Mouse (Mus musculus) heart, adult 11 months (tissue): ENCODE data around the gene Dazap1.
"Not testable (repeated sequence)": the region's sequence is repeated elsewhere in the genome, so short reads cannot be mapped to it uniquely, and the experiment has no call there.

Experiments used
- DNase-seq: peaks from one replicate; pipeline ENCODE4 v3.0.0; 2022

Dazap1 gene

DNA sequence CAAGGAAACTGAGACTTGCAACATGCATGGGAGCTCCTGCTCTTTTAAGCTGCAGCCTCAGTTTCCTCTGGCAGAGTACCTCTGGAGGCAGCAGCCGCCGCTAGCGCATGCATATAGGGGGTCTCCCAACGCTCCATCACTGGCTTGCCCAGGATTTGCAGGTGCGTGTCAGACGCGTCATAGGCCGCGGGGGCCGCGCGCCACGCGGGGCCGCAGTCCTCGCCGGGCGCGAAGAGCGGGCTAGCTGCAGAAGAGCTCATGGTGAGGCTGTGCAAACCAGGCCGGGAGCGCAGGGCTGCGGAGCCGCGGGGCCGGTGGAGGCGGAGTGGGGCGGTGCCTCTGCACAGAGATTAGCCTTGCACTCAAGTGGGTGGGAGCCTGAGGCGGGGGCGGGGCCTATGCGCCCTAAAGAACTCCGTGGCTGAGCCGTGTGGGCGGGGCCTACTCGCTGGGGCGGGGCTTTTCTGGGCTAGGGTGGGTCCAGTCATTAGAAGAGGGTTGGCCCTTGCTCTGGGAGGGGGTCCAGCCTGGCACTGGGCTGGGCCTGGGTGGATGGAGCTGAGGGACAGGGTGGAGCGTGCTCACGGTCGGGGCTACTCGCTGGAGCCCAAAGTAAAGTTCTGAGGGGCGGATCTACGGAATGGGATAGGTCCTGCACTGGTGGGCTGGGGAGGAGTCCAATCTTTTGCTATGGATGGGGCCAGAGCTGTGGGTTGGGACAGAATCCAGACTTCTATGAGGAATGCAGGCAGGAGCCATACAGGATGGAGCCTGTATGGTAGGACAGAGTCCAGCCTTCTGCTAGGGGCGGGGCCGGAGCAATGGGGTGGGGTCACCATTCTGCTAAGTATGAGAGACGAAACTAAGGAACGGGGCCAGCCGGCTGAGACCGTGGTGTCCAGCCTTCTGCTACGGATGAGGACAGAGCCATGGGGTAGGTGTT lies at the start of gene Dazap1, which contains the start of gene Gamt:
Dazap1 (plus strand) TSS at position 845 of the 943 bp plus-strand sequence.
Gamt (minus strand) TSS at position 371 of the 943 bp plus-strand sequence.
- DNase-seq: peak; percentile 100

DNA sequence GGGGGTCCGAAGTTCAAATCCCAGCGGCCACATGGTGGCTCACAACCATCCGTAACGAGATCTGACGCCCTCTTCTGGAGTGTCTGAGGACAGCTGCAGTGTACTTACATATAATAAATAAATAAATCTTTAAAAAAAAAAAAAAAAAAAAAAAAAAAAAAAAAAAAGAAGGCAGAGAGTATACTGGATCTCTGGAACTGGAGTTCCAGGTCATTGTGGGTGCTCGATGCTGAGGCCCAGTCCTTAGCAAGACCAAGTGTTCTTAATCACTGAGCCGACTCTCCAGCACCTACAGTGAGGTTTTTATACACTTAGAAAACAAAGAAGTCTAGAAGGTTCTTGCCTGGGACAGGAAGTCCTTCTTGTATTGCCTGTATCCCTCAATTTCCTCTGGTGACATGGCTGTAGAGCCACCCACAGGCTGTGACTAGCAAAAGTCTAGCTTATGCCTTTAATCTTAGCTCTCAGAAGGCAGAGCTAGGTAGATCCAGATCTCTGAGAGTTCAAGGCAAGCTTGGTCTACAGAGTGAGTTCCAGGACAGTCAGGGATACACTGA lies 49.7 kb upstream of the Dazap1 start:
- not testable (repeated sequence) for DNase-seq

DNA sequence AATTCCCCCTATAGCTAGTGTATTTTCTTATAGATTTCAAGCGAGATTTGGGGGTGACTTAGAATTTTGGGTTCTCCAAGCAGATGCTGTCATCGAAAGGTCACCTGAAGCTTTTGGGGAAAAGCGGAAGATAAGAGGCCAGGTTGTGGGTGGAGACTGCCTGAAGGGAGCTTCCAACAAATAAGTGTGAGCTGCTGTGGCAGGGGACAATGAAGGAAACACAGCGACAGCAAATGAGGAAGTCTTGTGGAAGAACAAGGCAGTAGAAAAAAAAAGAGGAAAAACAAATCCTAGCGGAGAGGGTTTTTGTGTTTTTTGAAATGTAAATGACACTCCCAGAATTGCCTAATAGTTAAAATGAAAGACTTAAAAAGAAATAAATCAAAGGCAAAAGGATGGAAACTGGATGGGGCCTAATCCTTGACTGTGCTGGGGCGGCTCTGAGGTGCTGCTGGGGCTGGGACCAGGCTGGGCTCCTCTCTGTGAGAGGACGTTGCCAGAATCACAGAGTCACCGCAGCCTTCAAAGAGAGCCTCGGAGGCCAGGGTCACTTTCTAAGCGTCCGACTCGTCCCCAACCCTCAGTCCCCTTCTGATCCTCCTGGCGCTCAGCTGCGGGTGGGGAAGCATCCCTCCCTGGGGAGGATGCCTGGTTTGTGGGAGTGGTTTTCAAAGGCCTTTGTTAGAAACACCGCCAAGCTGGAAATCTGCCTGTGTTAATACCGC lies 46.1 kb upstream of the Dazap1 start:
- DNase-seq: no peak

DNA sequence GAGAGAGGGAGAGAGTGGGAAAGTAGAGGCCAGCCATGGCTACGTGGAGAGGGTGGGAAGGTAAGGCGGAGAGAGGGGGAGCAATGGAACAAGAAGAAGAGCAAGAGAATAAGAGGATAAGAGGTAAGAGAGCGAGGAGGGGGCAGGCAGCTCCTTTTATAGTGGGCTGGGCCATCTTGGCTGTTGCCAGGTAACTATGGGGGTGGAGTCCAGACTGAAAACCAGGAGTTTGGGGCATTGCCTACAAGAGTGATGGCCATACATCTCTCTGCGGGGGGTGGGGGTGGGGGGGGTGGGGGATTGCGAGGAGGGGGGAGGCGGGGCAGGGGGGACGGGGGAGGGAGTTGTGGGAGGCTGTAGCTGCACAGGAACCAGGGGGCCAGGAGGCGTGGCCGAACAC lies 40.6 kb upstream of the Dazap1 start:
- no peak for DNase-seq

DNA sequence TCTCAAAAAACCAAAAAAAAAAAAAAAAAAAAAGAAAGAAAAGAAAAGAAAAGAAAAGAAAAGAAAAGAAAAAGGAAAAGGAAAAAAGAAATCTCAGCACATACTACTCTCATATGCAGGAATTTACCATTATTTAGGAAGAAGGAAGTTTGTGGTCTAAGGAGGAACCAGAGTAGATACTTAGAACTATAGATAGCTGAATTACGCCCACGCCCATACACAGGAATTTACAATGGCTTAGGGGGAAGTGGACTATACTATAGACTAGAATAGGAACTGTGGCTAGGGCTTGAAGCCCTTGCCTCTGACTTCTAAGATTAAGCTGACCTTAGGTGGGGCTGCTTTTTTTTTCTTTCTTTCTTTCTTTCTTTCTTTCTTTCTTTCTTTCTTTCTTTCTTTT lies 38.1 kb upstream of the Dazap1 start:
- DNase-seq: not testable (repeated sequence)

DNA sequence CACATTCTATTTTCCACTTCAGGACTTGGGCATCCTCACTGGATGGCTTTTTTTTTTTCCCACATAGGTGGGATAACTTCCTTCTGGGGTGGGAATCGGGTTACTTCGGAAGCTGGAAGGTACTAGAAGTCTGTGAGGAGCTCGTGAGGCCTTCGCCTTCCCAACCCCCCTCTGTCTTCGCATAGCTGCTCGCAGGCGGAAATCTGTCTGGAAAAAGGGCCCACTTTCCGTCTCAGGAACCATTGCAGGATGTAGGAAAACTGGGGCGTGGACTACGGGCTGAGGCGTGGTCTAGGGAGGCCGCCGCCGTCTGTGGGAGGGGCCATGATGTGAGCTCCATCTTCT lies 35.2 kb upstream of the Dazap1 start:
- no peak for DNase-seq

DNA sequence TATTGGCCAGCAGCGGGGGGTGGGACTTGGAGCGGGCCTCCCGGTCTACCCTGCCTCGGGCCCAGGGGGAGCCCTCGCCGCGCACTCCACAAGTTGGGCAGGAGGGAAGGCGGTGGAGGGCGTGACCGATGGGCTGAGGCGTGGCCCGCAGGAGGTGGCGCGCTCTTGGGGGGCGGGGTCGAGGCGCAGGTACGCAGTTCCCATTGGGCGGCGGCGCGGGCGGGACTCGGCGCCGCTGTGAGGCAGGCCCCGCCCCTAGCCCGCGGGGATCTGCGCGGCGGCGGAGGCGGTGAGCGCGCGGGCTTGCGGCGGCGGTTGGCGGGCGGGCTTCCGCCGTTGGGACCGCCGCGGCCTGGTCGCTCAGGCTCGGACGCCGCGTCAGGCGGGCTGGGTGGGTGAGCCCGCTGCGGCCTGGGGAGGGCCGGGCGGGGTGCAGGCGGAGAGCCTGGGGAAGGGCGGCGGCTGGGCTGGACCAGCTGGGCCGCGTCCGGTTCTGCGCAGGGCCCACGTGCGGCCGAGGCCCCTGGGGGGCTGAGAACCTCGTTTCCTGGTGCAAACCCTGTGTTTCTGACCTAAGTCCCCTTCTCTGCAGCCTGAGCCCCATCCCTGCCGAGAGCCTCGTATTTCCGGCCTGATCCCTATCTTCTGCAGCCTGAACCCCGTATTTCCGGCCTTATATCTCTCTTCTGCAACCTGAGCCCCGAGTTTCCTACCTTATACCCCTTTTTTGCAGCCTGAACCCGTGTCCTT lies 34.7 kb upstream of the Dazap1 start, which contains the start of gene Mum1:
Mum1 (plus strand) TSS at position 19 of the 750 bp plus-strand sequence.
- DNase-seq: peak; percentile 100

DNA sequence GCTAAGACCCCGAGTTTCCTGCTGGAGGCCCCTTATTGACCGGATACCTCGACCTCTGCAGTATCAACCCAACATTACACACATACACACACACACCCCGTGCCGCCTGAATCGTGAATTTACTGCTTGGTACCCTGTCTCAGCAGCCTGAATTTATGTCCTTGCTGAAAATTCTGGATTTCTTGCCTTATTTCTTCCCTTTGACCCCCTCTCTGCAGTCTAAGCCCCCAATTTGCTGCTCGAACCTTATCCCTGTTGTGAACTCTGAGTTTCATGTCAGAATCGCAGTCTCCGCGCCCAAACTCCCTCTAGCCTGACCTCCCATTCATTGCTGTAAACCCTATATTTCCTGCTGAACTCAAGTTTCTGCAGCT lies 34.1 kb upstream of the Dazap1 start:
- no peak for DNase-seq

DNA sequence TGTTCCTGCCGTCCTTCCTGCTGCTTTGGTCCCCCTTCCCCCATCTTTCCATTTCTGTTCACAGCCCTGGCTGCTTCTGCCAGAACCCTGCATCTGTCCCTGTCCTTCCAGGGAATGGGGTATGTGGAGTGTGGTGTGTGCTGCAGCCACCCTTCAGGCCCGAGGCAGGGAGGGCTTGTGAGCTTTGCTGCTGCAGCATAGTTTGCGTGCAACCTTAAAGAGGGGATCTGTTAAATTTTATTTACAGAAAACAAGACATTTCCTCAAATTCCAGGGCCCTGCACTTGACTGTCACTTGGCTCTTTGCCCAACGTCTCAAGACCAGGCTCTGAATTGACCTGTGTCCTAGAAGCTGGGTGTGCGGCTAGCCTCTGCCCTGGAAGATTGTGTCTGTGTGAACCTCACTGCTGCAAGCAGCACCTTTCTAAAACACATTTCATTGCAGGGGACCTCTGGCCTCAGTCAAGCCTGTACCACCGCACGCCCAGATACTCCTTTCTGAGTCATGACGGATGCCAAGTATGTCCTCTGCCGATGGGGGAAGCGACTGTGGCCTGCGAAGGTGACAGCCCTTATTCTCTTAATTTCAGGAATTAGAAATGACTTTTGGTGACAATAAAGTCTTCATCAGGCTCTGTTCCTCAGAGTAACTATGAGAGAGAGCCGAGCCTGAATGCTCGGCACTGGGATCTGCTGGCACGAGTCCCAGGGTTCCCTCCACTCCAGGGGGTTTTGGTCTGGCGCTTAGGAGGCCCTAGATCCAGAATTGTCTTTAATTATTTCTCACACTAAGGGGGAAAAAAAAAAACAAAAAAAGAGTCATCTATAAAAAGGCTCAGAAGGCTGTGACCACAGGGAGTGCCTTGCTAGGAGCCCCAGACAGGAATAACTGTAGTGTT lies 33.2 kb upstream of the Dazap1 start:
- DNase-seq: no peak

DNA sequence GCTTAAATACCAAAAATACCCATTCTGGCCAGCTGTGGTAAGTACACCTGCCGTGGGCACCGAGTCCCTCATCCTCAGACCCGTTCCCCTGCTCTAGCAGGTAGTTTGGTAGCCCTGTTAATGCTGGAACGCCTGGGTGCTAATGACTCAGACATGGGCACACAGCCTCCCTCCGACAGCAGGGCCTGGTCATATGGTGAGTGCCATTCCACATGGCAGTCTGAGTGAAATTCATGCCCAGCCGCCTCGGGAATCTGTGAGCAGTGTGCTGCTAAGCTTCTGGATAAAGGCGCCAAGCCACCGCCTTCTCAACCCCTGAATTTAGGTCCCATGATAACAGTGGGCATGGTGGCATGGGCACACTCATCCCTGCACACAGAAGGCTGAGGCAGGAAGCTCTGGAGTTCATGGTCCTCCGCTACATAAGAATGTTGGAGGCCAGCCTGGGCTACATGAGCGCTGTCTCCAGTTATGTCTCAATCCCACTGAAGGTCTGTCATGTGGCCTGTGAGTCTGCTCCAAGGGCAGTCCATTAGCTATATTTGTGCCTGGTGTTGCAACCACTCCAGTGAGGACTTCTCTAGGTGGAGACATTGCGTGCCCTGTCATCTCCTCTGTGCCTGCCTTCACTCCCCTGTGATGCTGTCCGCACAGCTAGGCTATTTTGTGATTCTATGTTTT lies 25.0 kb upstream of the Dazap1 start:
- DNase-seq: no peak

DNA sequence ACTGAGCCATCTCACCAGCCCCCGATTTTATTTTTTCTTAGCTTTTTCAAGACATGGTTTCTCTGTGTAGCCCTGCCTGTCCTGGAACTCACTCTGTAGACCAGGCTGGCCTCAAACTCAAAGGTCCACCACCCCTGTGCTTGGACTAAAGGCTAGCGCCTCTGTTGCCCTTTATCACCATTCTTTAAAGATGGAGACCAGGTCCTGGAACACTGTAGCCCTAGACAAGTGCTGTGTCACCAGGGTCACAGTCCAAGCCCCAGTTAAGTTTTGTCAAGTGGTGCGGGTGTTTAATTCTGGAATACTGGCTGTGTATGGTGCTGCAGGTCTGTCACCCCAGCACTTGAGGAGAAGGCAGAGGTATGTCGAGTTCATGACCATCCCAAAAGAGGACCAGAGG lies 24.3 kb upstream of the Dazap1 start:
- DNase-seq: no peak

DNA sequence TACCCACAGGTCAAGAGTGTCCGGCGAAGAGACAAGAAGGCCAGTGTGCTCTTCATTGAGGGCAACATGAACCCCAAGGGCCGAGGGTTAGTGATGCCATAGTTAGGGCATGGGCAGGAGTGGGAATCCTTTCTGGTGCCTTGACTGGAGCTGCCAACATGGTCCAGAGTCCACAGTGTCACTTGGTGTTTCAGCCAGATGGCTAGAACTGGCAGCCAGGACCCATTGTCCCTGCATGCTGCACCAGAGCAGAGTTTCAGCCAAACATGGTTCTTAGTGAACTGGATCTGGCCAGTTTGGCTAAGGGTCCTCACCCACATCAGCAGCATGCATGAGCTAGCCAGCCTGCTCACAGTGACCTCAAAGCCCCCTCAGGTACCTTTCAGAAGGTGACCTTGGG lies 23.0 kb upstream of the Dazap1 start:
- no peak for DNase-seq

DNA sequence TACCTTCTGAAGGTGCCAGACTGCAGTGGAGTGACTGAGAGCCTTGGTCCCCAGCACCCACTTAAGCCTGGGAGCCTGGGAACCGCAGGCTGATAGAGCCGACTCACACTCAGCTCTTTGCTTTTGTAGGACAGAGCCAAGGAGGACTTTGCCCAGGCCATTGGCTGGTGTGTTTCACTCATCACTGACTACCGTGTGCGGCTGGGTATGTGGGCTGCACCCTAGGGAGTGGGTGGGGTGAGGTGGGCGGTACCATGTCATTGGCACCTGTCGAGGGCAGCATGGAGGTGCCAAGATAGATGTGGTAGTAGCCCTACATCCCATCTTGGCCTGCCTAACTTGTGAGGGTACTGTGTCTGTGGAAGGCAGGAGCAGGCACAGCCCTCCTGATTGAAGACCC lies 21.5 kb upstream of the Dazap1 start:
- DNase-seq: no peak

DNA sequence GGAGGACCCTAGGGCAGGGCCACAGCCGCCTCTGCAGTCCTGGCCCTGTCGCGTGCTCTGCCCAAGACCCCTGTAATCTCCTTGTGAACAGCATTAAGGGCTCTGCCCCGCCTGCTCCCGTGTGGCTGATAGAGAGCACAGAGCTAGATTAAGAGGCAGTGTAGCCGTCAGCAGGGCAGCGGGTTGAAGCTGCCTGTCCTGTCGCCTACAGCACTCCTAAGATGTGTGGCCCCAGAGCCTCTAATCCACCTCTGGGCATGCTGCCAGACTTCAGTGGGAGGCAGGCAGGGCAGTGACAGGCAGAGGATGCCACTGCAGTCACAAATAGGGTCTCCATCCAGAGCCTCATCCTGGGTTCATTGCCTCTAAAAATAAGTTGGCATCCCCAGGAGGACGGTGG lies 19.2 kb upstream of the Dazap1 start:
- DNase-seq: no peak

DNA sequence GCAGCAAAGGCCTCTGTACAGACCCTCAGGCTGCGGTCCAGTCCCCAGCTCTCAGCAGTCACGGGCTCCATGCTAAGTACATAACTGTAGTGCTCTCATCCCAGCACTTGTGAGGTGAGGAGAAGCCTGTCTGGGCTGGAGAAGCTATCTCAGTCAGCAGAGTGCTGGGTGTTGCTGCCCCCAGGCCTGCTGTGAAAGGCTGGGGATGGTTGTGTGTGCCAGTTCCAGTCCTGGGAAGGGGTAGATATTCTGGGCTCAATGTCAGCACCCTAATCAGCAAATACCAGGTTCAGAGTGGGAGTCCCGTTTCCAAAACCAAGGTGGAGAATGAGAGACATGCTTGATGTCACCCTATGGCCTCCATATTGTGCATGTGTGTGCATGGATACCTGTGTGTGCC lies 18.7 kb upstream of the Dazap1 start:
- DNase-seq: no peak

DNA sequence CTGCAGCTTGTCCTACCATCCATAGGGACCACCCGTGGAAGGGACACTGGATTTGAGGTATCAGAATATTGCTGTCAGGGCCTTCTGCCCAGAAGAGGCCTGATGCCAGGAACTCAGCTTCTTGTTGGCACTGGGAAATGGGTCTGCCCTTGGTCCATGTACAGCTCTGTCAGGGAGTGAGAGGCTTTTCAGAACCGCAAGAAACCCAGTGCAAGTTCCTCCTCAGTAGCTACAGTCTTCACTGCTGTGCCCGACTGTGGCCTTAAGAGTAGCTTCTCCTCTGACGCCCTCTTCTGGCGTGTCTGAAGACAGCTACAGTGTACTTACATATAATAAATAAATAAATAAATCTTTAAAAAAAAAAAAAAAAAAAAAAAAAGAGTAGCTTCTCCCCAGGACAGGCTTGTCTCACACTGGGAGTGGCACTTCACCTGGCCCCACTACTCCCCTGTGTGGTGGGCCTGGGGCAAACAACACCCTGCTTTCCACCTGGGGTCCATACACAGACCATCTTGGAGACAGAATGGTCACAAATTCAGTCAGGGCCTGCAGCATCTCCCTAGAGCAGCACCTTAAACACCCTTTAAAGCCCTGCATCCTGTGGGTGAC lies 16.4 kb upstream of the Dazap1 start:
- no peak for DNase-seq

DNA sequence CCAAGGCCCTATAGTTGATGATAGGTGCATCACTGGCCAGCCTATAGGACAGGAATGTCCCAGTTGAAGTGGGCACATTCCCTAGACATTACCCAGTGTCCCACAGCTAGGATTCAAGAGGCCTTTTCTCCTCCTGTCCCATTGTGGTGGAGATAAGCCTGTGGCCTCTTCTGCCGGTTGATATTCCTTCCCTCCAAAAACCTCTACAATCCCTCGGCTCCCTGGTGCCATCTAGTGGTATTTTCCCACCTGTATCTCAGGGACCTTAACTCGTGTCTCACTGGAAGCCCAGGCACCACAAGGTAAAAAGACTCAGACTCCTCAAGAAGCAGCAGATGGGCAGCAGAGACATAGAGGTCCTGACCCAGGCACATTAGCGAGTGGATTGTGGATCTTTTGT lies 15.7 kb upstream of the Dazap1 start:
- peak; percentile 96 for DNase-seq

DNA sequence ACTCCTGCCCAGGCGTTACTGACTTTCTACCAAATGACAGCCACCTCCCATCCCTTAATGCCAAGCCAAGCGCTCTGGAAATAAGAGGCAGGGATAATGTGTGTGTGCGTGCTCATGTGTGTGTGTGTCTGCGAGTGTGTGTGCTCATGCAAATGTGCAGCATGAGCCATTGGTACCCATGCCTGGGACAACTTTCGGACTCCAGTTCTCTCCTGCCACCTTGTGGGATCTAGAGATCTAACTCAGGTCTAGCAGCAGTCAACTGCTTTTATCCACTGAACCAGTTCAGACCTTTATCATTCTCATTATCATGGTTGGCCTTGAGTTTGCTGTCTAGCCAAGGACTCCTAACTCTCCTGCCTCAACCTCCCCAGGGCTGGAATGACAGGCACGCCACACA lies 13.4 kb upstream of the Dazap1 start:
- no peak for DNase-seq

DNA sequence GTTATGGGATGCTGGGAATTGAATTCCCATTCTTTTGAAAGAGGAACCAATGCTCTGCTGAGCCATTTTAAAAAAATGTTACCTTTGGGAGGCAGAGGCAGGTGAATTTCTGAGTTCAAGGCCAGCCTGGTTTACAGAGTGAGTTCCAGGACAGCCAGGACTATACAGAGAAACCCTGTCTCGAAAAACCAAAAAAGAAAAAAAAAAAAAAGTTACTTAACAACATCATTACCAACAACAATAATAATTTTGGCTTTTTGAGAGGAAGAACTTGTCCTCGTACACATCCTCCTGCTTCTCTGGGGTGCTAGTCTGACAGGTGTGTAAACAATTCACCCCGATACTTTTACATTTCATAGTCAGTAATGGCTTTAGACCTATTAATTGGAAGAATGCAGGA lies 12.8 kb upstream of the Dazap1 start:
- not testable (repeated sequence) for DNase-seq

DNA sequence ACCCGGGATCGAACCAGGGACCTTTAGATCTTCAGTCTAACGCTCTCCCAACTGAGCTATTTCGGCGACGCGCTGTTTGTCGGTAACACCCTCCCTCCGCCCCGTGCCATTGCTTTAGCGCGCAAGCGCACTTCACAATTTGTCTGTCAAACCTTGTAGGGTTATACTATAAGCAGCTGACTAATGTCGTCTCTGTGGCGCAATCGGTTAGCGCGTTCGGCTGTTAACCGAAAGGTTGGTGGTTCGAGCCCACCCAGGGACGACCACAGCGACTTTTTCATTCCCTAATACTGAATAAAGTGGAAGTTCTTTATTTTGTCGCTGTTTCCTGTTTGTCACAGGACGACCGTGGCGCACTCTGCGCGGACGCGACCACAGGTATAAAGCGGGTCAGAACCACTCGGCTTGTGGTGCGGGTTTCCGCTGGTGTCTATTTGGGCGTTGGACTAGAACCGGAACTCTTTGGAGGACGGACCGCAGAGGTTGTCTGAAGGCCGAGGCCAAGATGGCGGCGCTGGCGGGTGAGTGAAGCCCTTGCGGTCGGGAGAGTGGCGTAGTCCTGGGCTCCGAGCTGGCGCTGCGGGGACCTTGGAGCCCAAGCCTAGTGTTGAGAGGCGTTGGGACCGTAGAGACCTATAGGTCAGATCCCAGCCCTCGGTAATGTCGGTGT lies 12.2 kb upstream of the Dazap1 start, which contains the start of gene Ndufs7:
Ndufs7 (plus strand) TSS at position 151 of the 670 bp plus-strand sequence.
- DNase-seq: peak; percentile 99
